Mouse (Mus musculus): ENCODE results near the gene Ibsp.

DNA sequence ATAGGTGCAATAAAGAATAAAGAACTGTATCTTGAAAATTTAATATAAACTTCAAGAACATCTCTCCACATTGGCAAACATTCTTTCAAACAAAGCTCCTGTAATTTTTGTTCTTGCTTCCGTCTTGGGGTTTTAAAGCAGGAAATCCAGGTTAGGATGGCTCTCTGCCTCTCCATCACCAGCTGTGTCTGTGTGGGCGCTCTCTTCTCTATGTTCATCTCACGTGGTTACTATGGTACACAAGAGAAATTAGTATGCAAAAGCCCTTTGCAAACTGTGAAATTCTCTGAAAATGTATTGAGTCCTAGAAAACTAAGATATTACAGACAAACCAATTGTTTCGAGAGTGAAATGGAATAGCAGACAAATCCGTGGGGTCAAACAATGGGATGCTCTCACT lies 30.4 kb downstream of the Ibsp start:
- TF ChIP-seq CTCF (IDR thresholded peaks at IDR 0.05; ENCODE audit: low read depth) (no peak), EP300 (IDR thresholded peaks at IDR 0.05; ENCODE audit: low read depth) (no peak)

Measured in liver, postnatal 0 days (tissue).